Mouse (Mus musculus) midbrain, embryonic 16.5 days (tissue): Measurements from ENCODE around the gene Plekhb2. TPM values are rescaled to one million over a fixed set of nuclear protein-coding genes. Genes with fewer than 3 reads are reported as not detected.

ENCODE experiments used
- ATAC-seq: fragments of 200-750 bp; cut with Nextera tagmentation; 2 replicates; pipeline ENCODE4 v1.8.0; 2017; ENCODE audit warnings: moderate TSS enrichment
- H3K27ac ChIP-seq: fragments of 300-500 bp; sonication (generic); 2 replicates; pipeline ENCODE4 v1.5.1; 2014; ENCODE audit warnings: mild to moderate bottlenecking, low read length, mixed read lengths
- H3K27me3 ChIP-seq: fragments of 300-500 bp; sonication (generic); 2 replicates; pipeline ENCODE4 v1.6.1; 2014; ENCODE audit warnings: low read depth, low read length, mixed read lengths; ENCODE audit not compliant: control insufficient read depth, insufficient read depth
- H3K36me3 ChIP-seq: fragments of 300-500 bp; sonication (generic); 2 replicates; pipeline ENCODE4 v1.6.1; 2014; ENCODE audit warnings: mild to moderate bottlenecking, low read length, moderate library complexity, mixed read lengths; ENCODE audit not compliant: control insufficient read depth, insufficient read depth
- H3K4me1 ChIP-seq: fragments of 300-500 bp; sonication (generic); 2 replicates; pipeline ENCODE4 v1.6.1; 2014; ENCODE audit warnings: mild to moderate bottlenecking, low read length, mixed read lengths; ENCODE audit not compliant: control insufficient read depth, insufficient read depth
- H3K4me2 ChIP-seq: fragments of 300-500 bp; sonication (generic); 2 replicates; pipeline ENCODE4 v1.6.1; 2014; ENCODE audit warnings: mild to moderate bottlenecking, low read length, mixed read lengths
- H3K4me3 ChIP-seq: fragments of 300-500 bp; sonication (generic); 2 replicates; pipeline ENCODE4 v1.5.1; 2014; ENCODE audit warnings: low read depth, mild to moderate bottlenecking, low read length, moderate library complexity, mixed read lengths
- H3K9ac ChIP-seq: fragments of 300-500 bp; sonication (generic); 2 replicates; pipeline ENCODE4 v1.6.1; 2014; ENCODE audit warnings: low read depth, low read length, mixed read lengths
- H3K9me3 ChIP-seq: fragments of 300-500 bp; sonication (generic); replicated peaks from 2 replicates; pipeline ENCODE4 v1.6.1; 2014; ENCODE audit warnings: mild to moderate bottlenecking, low read length, mixed read lengths; ENCODE audit not compliant: control insufficient read depth, poor library complexity, severe bottlenecking
- WGBS: fragments of 180-500 bp; shearing (Covaris S2); extraction: QIAGEN DNeasy Blood & Tissue Kit; methylation state at CpG from one replicate; pipeline ENCODE4 v1.1.7; 2014; 5-methylcytosine and 5-hydroxymethylcytosine counted together
- polyA plus RNA-seq: library from polyadenylated mRNA; unstranded; fragments of >200 nt; fragmentation: Nextera tagmentation; extraction: Ambion mirVana; gene quantifications from 2 replicates; pipeline ENCODE4 v1.2.1, GENCODE M21; 2015

Gene Plekhb2
- polyA plus RNA-seq, 1 experiment from 2014 or later = 83.5 TPM

GRCm38 (mm10) chr1:34827900-34828299 is 21.9 kb upstream of the Plekhb2 start:
- Histone ChIP-seq H3K4me1 (0 out of 2 replicates have a peak, but pooled peaks cover 4% of the 10 kb centered on the region), H3K36me3 (0 out of 2 replicates have a peak, but pooled peaks cover 3% of the 10 kb centered on the region), H3K27me3 (no peaks in the 10 kb centered on the region), H3K9ac (no peak overlapping the region), H3K27ac (no peak overlapping the region), H3K4me2 (no peak overlapping the region), H3K9me3 (no peaks in the 10 kb centered on the region), H3K4me3 (no peak overlapping the region)
- WGBS = 86% methylated on average over 7 of the region's 7 CpGs
- ATAC-seq = no peak

DNA sequence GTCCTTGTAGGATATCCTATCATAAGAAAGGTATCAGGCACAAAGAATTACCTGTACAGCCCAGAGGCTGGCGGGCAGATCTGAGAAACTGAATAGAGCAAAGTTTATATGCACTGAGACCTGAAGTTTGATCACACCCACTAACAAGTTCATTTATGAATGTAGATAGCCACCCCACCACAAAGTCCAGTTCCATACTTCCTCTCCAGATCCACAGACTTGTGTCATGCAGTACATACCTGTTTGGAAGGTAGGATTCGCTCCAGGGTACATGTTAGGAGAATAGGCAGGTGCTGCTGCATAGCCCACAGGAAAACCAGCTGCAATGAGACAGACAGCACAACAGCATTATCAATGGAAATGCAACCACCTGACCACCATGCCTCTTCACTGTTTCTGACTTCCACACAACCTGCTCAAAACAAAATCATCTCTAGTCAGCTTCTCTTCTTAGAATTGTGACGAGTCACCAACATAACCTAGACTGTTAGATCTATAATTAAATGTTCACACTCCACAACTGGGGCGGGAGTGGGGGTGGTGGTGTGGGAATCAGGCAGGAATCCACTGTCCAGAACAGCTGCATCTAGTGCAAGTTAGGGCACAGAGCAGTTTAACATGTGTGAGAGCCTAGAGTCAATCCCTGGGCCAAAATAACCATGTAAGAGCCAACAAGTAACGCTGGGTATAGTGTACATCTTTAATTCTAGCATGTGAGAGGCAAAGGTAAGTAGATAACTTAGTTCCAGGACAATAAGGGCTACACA is 21.1 kb upstream of the Plekhb2 start:
- H3K36me3 ChIP-seq = 0 out of 2 replicates have a peak, but pooled peaks cover 3% of the 10 kb centered on the region
- 94% methylated on average over 5 of the region's 5 CpGs for WGBS
- H3K27me3 ChIP-seq = no peaks in the 10 kb centered on the region
- H3K4me3 ChIP-seq = no peak overlapping the region
- no peak overlapping the region for H3K9ac ChIP-seq
- no peak overlapping the region for H3K27ac ChIP-seq
- H3K9me3 ChIP-seq = no peaks in the 10 kb centered on the region
- no peak for ATAC-seq
- no peak overlapping the region for H3K4me2 ChIP-seq
- H3K4me1 ChIP-seq = 0 out of 2 replicates have a peak, but pooled peaks cover 4% of the 10 kb centered on the region

DNA sequence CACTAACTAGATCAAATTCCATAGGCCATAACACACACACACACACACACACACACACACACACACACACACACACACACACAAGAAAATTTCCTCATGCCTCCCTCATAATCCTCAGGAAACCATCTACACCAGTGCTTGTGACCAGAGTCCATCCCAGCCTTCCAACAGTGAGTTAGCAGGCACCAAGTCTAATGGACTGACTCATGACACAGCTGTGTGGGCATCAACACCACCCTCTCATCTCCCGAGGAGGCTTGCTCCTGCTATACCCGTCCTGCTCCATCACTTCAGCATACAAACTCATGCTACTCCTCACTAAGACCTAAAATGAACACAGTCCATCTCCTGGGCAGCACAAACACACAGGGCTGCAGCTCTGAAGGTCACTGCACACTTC is 18.8 kb upstream of the Plekhb2 start:
- Histone ChIP-seq H3K4me2 (no peak overlapping the region), H3K27ac (no peak overlapping the region), H3K9ac (no peak overlapping the region), H3K27me3 (no peaks in the 10 kb centered on the region), H3K9me3 (no peaks in the 10 kb centered on the region), H3K36me3 (peaks cover 9% of the 10 kb centered on the region), H3K4me1 (0 out of 2 replicates have a peak, but pooled peaks cover 4% of the 10 kb centered on the region), H3K4me3 (no peak overlapping the region)
- WGBS = 83% methylated on average over 2 of the region's 2 CpGs
- ATAC-seq = no peak

- Histone ChIP-seq H3K9ac (no peak overlapping the region), H3K4me3 (no peak overlapping the region), H3K36me3 (peaks cover 12% of the 10 kb centered on the region), H3K27ac (no peak overlapping the region), H3K9me3 (no peaks in the 10 kb centered on the region), H3K4me2 (no peak overlapping the region), H3K4me1 (peaks cover 5% of the 10 kb centered on the region; the same call in 1 of the 2 replicates), H3K27me3 (no peaks in the 10 kb centered on the region)
- ATAC-seq = no peak
- WGBS = 79% methylated on average over 1 of the region's 1 CpGs
Measured at GRCm38 (mm10) chr1:34831381-34831780, 18.4 kb upstream of the Plekhb2 start.

DNA sequence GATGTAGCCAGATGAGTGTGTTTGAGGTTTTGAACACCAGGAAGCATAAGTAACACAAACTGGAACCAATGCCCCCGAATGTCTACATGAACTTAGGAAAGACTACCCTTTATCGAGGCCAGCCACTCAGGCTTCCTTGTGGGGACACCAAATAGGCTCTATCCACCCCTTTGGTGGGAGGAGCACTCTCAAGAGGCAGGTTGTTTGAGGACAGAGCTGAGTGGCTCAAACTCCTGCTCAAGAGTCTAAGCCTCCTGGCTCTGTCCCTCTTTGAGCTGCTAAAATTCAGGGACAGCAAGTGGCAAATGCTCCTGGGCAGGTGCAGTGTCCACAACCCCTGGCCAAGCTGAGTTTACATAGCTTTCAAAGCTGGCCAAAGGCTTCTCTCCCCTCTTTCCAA is 14.9 kb upstream of the Plekhb2 start:
- 89% methylated on average over 2 of the region's 2 CpGs for WGBS
- no peak overlapping the region for H3K9ac ChIP-seq
- peaks cover 28% of the 10 kb centered on the region for H3K4me1 ChIP-seq
- H3K36me3 ChIP-seq = peaks cover 9% of the 10 kb centered on the region
- no peak overlapping the region for H3K4me3 ChIP-seq
- ATAC-seq = no peak
- H3K27me3 ChIP-seq = no peaks in the 10 kb centered on the region
- no peak overlapping the region for H3K4me2 ChIP-seq
- no peaks in the 10 kb centered on the region for H3K9me3 ChIP-seq
- H3K27ac ChIP-seq = no peak overlapping the region

- H3K27me3 ChIP-seq = no peaks in the 10 kb centered on the region
- no peaks in the 10 kb centered on the region for H3K9me3 ChIP-seq
- no peak for ATAC-seq
- H3K36me3 ChIP-seq = peaks cover 9% of the 10 kb centered on the region
- peaks cover 39% of the 10 kb centered on the region for H3K4me1 ChIP-seq
- H3K4me3 ChIP-seq = no peak overlapping the region
- H3K4me2 ChIP-seq = no peak overlapping the region
- no peak overlapping the region for H3K9ac ChIP-seq
- 50% methylated on average over 6 of the region's 6 CpGs for WGBS
- H3K27ac ChIP-seq = no peak overlapping the region
Measured at GRCm38 (mm10) chr1:34837951-34838689, 11.7 kb upstream of the Plekhb2 start.

DNA sequence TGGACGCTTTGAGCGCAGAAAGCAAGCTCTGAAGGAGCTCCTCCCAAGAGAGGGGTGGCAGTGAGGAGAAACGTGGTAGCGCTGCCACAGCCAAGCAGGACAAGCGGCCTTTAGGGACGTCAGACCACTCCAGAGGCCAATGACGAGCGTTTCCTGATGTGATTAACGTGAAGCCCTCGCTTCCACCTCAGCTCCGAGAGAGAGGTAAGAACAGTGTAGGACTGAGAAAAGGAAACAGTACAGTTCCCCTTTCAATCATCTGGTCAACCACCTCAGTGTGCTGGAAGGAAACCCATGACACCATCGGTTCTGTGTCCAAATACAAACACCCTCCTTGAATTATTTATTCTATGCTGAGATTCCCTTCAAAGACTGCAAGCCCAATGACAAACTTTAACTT is 10.5 kb upstream of the Plekhb2 start:
- Histone ChIP-seq H3K9ac (no peak overlapping the region), H3K36me3 (peaks cover 7% of the 10 kb centered on the region), H3K27me3 (no peaks in the 10 kb centered on the region), H3K27ac (no peak overlapping the region), H3K9me3 (no peaks in the 10 kb centered on the region), H3K4me2 (0 out of 2 replicates have a peak overlapping the region, but pooled peaks have one; percentile 5), H3K4me3 (no peak overlapping the region), H3K4me1 (peaks cover 45% of the 10 kb centered on the region)
- WGBS = 72% methylated on average over 12 of the region's 12 CpGs
- ATAC-seq = no peak

DNA sequence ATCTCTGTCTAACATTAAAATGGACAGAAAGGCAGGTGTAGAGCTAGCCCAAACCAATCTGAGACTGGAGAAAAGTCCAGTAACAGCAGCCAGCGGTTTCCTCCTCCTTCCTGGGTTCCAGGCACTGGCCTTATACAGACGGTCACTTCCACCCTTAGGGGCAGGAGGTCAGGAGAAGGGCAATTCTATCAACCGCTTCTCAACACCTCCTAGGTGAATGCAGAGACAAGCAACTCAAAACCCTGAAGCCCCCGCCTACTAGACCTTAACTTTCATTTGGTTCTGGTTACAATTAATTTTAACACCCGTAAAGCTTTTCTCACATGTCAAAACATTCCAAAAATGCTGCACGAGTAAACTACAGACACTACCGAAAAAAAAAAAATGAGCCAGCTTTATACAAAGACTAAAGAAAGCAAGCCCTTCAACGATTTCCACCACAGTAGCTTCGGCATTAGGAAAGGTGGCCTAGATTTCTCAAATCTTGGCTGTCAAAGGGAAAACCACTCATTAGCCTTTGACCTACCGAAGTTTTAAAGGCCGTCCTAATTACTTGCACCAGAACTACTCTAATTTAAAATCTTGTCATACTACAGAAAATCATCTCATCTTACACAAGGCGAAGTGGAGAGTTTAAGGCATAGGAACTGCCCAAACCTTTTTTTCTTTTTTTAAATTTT is 7.9 kb upstream of the Plekhb2 start:
- no peaks in the 10 kb centered on the region for H3K9me3 ChIP-seq
- H3K36me3 ChIP-seq = no peaks in the 10 kb centered on the region
- peak overlapping the region; percentile 96 for H3K9ac ChIP-seq
- H3K4me2 ChIP-seq = peak overlapping the region; percentile 96
- H3K27ac ChIP-seq = peak overlapping the region; percentile 99
- no peak for ATAC-seq
- 2% methylated on average over 12 of the region's 12 CpGs for WGBS
- H3K27me3 ChIP-seq = no peaks in the 10 kb centered on the region
- H3K4me3 ChIP-seq = peak overlapping the region; percentile 83
- H3K4me1 ChIP-seq = peaks cover 42% of the 10 kb centered on the region
